ENCODE assay signal across 8 mouse cellular contexts in the genomic region with DNA sequence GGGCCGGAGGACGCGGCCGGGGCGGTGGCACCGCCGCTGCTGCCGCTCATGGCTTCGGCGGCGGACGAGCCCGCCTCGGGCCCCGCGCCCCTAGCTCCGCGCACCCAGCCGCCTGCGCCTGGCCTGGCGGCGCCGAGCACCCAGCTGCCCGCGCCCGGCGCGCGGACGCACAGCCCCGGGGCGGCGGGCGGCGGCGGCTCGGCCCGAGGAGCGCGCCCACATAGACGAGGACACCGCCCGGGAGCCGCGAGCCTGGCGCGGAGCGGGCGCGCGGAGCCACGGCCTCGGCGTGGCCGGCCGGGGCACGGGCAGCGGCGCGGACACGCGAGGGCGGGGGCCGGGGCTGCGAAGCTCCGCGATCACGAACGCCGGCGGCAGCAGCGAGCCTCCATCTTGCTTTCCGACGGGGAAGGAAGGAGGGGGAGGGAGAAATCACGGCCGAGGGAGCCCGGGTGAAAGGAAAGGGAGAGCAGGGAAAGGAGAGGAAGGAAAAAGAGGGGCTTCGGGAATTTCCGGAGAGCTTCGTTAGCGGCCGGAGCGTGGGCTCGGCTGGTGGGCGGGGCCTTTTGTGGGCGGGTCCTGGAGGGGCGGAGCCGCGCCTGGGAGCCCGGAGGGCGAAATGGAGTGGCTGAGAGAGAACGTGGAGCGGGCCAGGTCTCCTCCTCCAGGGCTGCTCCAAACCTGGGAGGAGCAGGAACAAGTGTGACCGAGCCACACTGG. TPM values are rescaled to one million over a fixed set of nuclear protein-coding genes. Genes with fewer than 3 reads are reported as not detected.
DNase-seq lines count a peak whose midpoint lies in the region; ATAC-seq and TF ChIP-seq lines count a peak whose summit lies in the region.

A gene (minus strand): TSS at position 402 of the 720 bp plus-strand sequence.

- H3K79me3 ChIP-seq in C2C12 (ENCODE audit: low read depth) = peaks cover 42% of the 10 kb centered on the region

- DNase-seq in brain, embryonic 18.5 days (ENCODE audit: low read depth, low spot score) = peak; percentile 92
- peak; percentile 98 to 99 for DNase-seq in kidney, postnatal 25 days
- peak; percentile 72 for DNase-seq in liver, embryonic 13.5 days
- DNase-seq in natural killer cell, adult 2 months (ENCODE audit: low spot score in 2 of 2) = peak; percentile 78 to 79

- peak within 1 kb of the TSS; percentile 99 for H3K27ac ChIP-seq in forebrain, embryonic 12.5 days
- peak within 1 kb of the TSS; percentile 98 for H3K27ac ChIP-seq in heart, embryonic 16.5 days (ENCODE audit: low read length)
- peak within 1 kb of the TSS; percentile 68 for H3K27ac ChIP-seq in liver, embryonic 13.5 days
- peak within 1 kb of the TSS; percentile 95 for H3K27ac ChIP-seq in stomach, embryonic 14.5 days (ENCODE audit: low read length)

- under 1% methylated on average over 75 of the region's 94 CpGs for WGBS in forebrain, embryonic 12.5 days
- WGBS in heart, embryonic 16.5 days = under 1% methylated on average over 80 of the region's 94 CpGs
- under 1% methylated on average over 93 of the region's 94 CpGs for WGBS in liver, embryonic 13.5 days (ENCODE audit: insufficient replicate concordance)
- under 1% methylated on average over 89 of the region's 94 CpGs for WGBS in stomach, embryonic 14.5 days

- H3K79me2 ChIP-seq in C2C12 (ENCODE audit: control insufficient read depth, insufficient read depth) = peaks cover 50% of the 10 kb centered on the region

- H3K4me1 ChIP-seq in forebrain, embryonic 12.5 days = peaks cover 37% of the 10 kb centered on the region
- peaks cover 35% of the 10 kb centered on the region for H3K4me1 ChIP-seq in heart, embryonic 16.5 days (ENCODE audit: control insufficient read depth, insufficient read depth, low read length)
- peaks cover 28% of the 10 kb centered on the region for H3K4me1 ChIP-seq in liver, embryonic 13.5 days (replicated peaks)
- H3K4me1 ChIP-seq in stomach, embryonic 14.5 days (ENCODE audit: control insufficient read depth, insufficient read depth, low read length) = peaks cover 23% of the 10 kb centered on the region

- no peaks in the 10 kb centered on the region for H3K9me3 ChIP-seq in forebrain, embryonic 12.5 days
- H3K9me3 ChIP-seq in heart, embryonic 16.5 days (replicated peaks; ENCODE audit: control insufficient read depth, low read length) = no peaks in the 10 kb centered on the region
- no peaks in the 10 kb centered on the region for H3K9me3 ChIP-seq in liver, embryonic 13.5 days (replicated peaks)
- H3K9me3 ChIP-seq in stomach, embryonic 14.5 days (ENCODE audit: control insufficient read depth, low read depth, low read length) = no peaks in the 10 kb centered on the region

- H3K9ac ChIP-seq in forebrain, embryonic 12.5 days = peak within 1 kb of the TSS; percentile 99
- peak within 1 kb of the TSS; percentile 96 for H3K9ac ChIP-seq in heart, embryonic 16.5 days (ENCODE audit: low read length)
- H3K9ac ChIP-seq in liver, embryonic 13.5 days = peak within 1 kb of the TSS; percentile 74
- H3K9ac ChIP-seq in stomach, embryonic 14.5 days (replicated peaks; ENCODE audit: low read depth, low read length) = peak within 1 kb of the TSS; percentile 95

- H3K36me3 ChIP-seq in C2C12 (ENCODE audit: control insufficient read depth, insufficient read depth) = no peaks in the 10 kb centered on the region
- no peaks in the 10 kb centered on the region for H3K36me3 ChIP-seq in forebrain, embryonic 12.5 days (replicated peaks)
- H3K36me3 ChIP-seq in heart, embryonic 16.5 days (ENCODE audit: control insufficient read depth, insufficient read depth) = no peaks in the 10 kb centered on the region
- no peaks in the 10 kb centered on the region for H3K36me3 ChIP-seq in liver, embryonic 13.5 days
- no peaks in the 10 kb centered on the region for H3K36me3 ChIP-seq in stomach, embryonic 14.5 days (ENCODE audit: control insufficient read depth, insufficient read depth, low read length)

- H3K27me3 ChIP-seq in C2C12 (ENCODE audit: control insufficient read depth, insufficient read depth, insufficient read length) = no peaks in the 10 kb centered on the region
- H3K27me3 ChIP-seq in forebrain, embryonic 12.5 days = 0 out of 2 replicates have a peak, but pooled peaks cover 5% of the 10 kb centered on the region
- no peaks in the 10 kb centered on the region for H3K27me3 ChIP-seq in heart, embryonic 16.5 days (ENCODE audit: control insufficient read depth, insufficient read depth, low read length)
- H3K27me3 ChIP-seq in liver, embryonic 13.5 days = peaks cover 68% of the 10 kb centered on the region
- no peaks in the 10 kb centered on the region for H3K27me3 ChIP-seq in stomach, embryonic 14.5 days (ENCODE audit: control insufficient read depth, insufficient read depth, low read length)

- TF ChIP-seq CTCF in C2C12 (IDR thresholded peaks at IDR 0.05; ENCODE audit: control insufficient read depth, insufficient read depth, insufficient read length) = no peak

- peak; percentile 95 for ATAC-seq in forebrain, embryonic 12.5 days (ENCODE audit: low FRiP score)
- ATAC-seq in heart, embryonic 16.5 days (replicated peaks; ENCODE audit: extremely low read depth, insufficient read depth, low FRiP score) = peak; percentile 97
- ATAC-seq in liver, embryonic 13.5 days (ENCODE audit: low read depth) = peak; percentile 90
- ATAC-seq in stomach, embryonic 14.5 days (ENCODE audit: insufficient number of reproducible peaks, insufficient read depth, low FRiP score, low read depth) = peak; percentile 96

- peak within 1 kb of the TSS; percentile 93 for H3K4me2 ChIP-seq in forebrain, embryonic 12.5 days
- H3K4me2 ChIP-seq in heart, embryonic 16.5 days (ENCODE audit: low read depth, low read length) = peak within 1 kb of the TSS; percentile 88
- peak within 1 kb of the TSS; percentile 74 for H3K4me2 ChIP-seq in liver, embryonic 13.5 days
- peak within 1 kb of the TSS; percentile 91 for H3K4me2 ChIP-seq in stomach, embryonic 14.5 days (replicated peaks; ENCODE audit: low read depth, low read length)

- H3K4me3 ChIP-seq in C2C12 (ENCODE audit: insufficient read depth, poor library complexity, severe bottlenecking) = peak within 1 kb of the TSS; percentile 92
- H3K4me3 ChIP-seq in forebrain, embryonic 12.5 days (replicated peaks) = peak within 1 kb of the TSS; percentile 96
- peak within 1 kb of the TSS; percentile 94 for H3K4me3 ChIP-seq in heart, embryonic 16.5 days (ENCODE audit: low read length)
- peak within 1 kb of the TSS; percentile 65 for H3K4me3 ChIP-seq in liver, embryonic 13.5 days (replicated peaks)
- H3K4me3 ChIP-seq in stomach, embryonic 14.5 days (ENCODE audit: low read depth, low read length) = peak within 1 kb of the TSS; percentile 95

- peak within 1 kb of the TSS; percentile 87 for H3ac ChIP-seq in C2C12 (ENCODE audit: control insufficient read depth, insufficient read length, low read depth)

TF ChIP-seq in C2C12, 6 proteins besides CTCF, POLR2A, EP300 and RAD21:
- TF ChIP-seq USF1 (IDR thresholded peaks at IDR 0.05; ENCODE audit: low read depth) = no peak
- no peak for TF ChIP-seq FOSL1 (IDR thresholded peaks at IDR 0.05; ENCODE audit: insufficient read depth, low read length, poor library complexity, severe bottlenecking)
- TF ChIP-seq MAX (IDR thresholded peaks at IDR 0.05) = peak; percentile 73
- TF ChIP-seq CEBPB (IDR thresholded peaks at IDR 0.05; ENCODE audit: low read depth) = no peak
- TF ChIP-seq MYOD1 (IDR thresholded peaks at IDR 0.05; ENCODE audit: control insufficient read depth, insufficient read length, low read depth) = no peak

RNA-seq across cellular contexts. Expression of the gene that starts here (rescaled TPM):
- polyA plus RNA-seq in C2C12 (2012; fragmentation: generic; extraction: Trizol) = 26.2 TPM
- polyA plus RNA-seq in forebrain, embryonic 12.5 days (2016; fragmentation: Nextera tagmentation; extraction: Ambion mirVana) = 46.1 and 49.0 TPM in 2 replicates
- 17.2 and 18.7 TPM in 2 replicates for polyA plus RNA-seq in heart, embryonic 16.5 days (2015; fragmentation: Nextera tagmentation; extraction: Ambion mirVana)
- polyA plus RNA-seq in liver, embryonic 13.5 days (2015; fragmentation: Nextera tagmentation; extraction: Ambion mirVana) = 2.8 and 2.9 TPM in 2 replicates
- 45.0 and 54.2 TPM in 2 replicates for polyA plus RNA-seq in stomach, embryonic 14.5 days (2014; fragmentation: Nextera tagmentation; extraction: Ambion mirVana)

Comparison
In these comparisons a context has a peak if more than half of its experiments do, and no peak if none do; other contexts are left out.
1. Peak in every context shown above with its lines: DNase-seq, ATAC-seq, H3K4me3 ChIP-seq and H3K27ac ChIP-seq.